Mouse (Mus musculus): ENCODE results near the gene Sfxn5.

The Sfxn5 gene

GRCm38 (mm10) chr6:85232836-85233623 lies 100.2 kb downstream of the Sfxn5 start:
- DNase-seq (ENCODE audit: extremely low spot score, low spot score), result no peak

- no peak for DNase-seq (ENCODE audit: extremely low spot score, low spot score)
These were observed 101.2 kb downstream of the Sfxn5 start for GRCm38 (mm10) chr6:85232045-85232444.

DNA sequence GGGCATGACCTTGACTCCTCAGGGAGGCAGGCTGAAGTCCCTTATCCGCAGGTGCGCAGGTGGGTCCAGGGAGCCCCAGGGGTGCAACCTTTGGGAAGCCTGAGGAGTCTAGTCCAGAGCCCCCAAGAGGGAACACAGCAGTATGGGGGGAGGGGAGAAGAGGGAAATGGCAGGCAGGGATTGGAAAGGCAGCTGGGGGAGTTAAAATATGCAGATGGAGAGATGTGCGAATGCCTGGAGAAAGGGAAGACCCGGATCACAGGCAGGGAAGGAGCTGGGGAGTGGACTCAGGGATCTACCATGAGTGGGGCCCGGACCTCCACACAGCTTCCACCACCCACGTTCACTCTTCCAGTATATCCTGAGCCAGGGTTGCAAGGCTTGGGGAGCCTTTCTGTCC lies 101.8 kb downstream of the Sfxn5 start:
- no peak for DNase-seq (ENCODE audit: extremely low spot score, low spot score)

DNA sequence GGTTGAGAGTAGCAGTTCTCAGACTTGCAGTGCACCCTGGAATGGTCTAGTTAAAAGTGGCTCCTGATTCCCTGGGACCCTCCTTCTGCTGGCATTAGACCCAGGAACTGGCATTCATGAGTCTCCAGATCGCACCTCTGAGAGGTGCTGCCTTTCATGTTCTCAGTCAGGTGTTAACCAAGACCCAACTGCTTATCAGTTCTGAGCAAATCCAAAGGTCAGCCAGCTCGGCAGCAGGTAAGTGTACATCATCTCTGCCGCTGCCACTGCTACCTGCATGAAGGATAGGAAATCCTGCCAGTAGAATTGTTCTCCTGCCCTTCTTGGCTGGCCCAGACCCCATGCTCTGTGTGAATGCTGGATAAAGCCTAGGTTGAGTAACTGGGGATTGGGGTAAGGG lies 102.5 kb downstream of the Sfxn5 start:
- no peak for DNase-seq (ENCODE audit: extremely low spot score, low spot score)

DNA sequence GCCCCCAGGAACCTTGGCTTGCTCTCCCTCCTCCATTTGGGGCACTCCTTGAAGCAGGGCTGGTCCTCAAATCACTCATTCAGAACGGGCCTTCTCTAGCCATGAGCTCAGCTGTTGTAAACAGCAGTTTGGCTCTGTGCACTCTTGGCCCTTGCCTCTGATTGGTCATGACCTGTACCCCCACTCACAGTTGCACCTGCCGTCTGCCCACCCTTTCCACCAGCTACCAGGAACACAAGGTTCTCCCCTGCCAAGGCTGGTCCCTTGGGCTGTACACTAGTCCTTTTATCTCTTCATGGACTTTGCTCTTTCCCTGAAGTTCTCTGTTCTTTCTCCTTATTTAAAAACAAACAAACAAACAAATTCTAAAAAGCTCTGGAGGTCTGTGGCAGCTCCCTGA lies 105.7 kb downstream of the Sfxn5 start:
- DNase-seq (ENCODE audit: extremely low spot score, low spot score), result no peak

- DNase-seq (ENCODE audit: extremely low spot score, low spot score), result no peak
These were observed 106.7 kb downstream of the Sfxn5 start for GRCm38 (mm10) chr6:85226570-85226969.

- no peak for DNase-seq (ENCODE audit: extremely low spot score, low spot score)
These were observed 108.8 kb downstream of the Sfxn5 start for GRCm38 (mm10) chr6:85224442-85224891.

GRCm38 (mm10) chr6:85223498-85224150 lies 109.6 kb downstream of the Sfxn5 start:
- peak; percentile 41 for DNase-seq (ENCODE audit: extremely low spot score, low spot score)

GRCm38 (mm10) chr6:85222551-85222950 lies 110.7 kb downstream of the Sfxn5 start:
- DNase-seq (ENCODE audit: extremely low spot score, low spot score), result no peak

DNA sequence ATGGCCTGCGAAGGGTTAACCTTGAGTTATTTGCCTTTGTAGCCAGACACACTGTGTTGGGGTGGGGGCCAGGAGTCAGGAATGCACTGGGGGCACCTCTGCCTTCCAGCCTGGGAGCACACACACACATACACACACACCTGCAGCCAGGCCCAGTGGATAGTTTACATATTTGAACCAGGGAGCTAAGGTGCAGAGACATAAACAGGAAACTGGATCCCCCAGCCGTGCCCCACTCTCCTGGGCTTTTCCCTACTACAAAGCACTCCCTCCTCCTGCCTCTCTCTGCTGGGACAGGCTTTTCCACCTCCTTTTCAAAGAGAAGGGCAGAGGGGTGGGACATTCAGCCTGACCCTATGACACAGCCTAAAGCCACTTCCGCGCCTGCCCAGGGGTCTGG lies 112.3 kb downstream of the Sfxn5 start:
- DNase-seq (ENCODE audit: extremely low spot score, low spot score), result no peak

DNA sequence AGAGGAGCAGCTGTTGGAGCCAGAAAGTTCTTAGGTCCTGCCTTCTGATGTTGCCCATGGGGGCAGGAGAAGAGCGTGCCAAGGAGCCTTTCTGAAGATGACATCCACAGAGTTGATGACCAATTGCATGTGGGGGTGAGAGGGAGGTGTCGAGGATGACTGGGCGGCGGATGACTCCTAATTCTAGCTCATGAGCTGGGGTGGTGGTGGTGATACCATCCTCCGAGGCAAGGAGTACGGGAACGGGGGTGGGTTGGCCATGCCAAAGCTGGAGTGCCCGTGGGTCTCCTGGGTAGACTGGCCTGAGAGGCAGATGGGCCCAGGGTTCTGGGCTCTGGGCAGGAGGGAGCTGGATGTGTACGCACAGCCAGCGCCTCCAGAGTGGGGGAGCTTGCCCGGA lies 113.5 kb downstream of the Sfxn5 start:
- DNase-seq (ENCODE audit: extremely low spot score, low spot score), result no peak

GRCm38 (mm10) chr6:85218684-85219445 lies 114.4 kb downstream of the Sfxn5 start:
- no peak for DNase-seq (ENCODE audit: extremely low spot score, low spot score)

GRCm38 (mm10) chr6:85218251-85218650 lies 115.0 kb downstream of the Sfxn5 start:
- DNase-seq (ENCODE audit: extremely low spot score, low spot score), result no peak

DNA sequence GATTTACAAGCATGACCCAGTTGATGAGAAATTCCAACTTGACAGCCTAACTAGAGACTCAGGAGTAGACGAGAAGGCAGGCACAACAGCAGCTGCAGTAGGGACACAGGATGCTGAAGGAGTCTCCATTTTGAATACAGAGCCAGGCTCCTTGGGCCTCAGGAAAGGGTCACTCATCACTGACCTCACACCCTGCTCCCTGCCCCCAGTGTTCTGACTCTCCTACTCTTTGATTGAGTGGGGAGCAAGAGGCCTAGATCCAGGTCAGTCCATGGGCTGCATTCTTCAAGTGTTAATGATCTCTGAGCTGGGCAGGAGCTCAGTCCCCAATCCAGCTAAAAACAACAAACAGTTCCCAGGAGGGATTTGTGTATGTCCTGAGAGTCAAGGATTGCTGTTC lies 122.5 kb downstream of the Sfxn5 start:
- DNase-seq (ENCODE audit: extremely low spot score, low spot score), result no peak

DNA sequence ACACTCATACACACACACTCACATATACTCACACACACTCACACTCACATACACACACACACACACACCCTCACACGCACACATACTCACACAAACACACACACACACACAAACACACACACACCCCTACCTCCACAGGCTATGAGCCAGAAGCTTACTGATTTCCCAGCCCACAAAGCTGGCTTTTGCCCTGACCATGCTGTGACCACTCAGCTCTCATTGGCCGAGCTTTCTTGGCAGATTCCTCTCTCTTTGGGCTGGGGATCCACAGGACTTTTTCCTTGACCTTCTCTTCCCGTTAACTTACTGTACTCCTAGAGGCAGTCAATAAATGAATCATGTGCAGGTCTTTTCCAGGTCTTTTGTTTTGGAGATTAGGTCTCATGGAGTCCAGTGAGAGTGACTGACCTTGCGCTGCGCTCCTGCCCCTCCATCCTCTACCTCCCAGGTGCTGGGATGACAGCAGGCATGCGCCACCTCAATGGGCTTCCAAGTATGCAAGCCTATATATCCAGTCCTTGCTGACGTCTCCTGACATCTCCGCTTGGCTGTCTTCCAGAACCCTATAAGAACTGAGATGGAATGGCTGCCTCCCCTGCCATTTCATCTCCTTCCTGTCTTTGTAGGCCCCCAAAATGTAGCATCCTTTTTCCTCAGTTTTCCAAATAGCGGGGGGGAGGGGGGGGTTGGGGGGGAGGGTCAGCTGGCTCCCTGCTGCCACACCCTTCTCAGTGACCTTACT lies 123.8 kb downstream of the Sfxn5 start:
- no peak for DNase-seq (ENCODE audit: extremely low spot score, low spot score)

- DNase-seq (ENCODE audit: extremely low spot score, low spot score), result no peak
These were observed 125.9 kb downstream of the Sfxn5 start for GRCm38 (mm10) chr6:85207345-85207744.

DNA sequence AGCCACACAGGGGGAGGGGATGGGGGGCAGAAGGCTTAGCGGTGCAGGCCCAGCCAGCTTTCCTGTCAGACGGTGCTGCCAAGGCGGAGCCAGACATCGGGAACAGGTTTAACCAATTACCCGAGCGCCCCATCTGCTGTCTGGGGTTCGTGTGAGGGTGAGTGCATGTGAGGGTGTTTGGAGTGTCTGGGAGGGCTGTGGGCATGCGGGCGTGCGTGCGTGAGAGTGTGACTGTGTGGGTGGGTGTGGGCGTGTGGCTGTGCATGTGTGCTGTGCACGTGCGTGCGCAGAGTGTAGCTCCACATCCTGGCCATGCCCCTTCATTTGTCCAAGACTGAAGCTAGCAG lies 126.3 kb downstream of the Sfxn5 start:
- DNase-seq (ENCODE audit: extremely low spot score, low spot score), result no peak

DNA sequence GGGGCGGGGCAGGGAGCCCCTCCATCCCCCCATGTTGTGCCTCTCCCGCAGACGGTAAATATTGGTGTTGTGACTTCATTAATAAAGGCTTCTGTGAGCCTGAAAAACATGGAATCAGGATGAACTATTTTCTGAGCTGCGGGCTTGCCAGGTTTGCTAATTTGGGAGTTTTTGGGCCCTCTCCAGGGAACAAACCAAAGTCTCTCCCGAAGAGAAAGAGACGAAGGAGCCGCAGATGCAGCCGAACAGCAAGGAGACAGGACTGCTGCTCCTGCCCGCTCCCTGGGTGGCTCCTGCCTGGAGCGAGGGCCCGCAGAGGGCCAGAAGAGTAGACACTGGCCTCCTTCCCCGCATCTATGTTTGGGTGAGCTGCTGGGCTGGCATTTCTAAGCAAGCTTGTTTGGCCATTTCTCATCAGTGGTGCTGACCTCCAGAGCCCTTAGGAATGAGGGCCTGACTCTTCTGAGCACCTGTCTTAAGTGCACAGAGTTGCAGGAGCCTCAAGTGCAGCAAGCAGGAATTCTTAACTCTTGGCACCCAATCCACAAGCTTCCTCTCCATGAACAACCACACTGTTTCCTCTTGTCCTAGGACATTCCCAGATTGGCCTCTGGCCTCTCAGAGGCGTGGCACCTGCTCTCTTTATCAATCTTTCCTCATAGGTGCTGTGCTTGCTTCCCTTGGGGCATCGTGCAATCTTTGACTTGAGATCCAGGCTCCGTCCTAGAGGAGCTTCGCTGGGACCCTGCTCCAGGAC lies 126.9 kb downstream of the Sfxn5 start:
- DNase-seq (ENCODE audit: extremely low spot score, low spot score), result no peak

DNA sequence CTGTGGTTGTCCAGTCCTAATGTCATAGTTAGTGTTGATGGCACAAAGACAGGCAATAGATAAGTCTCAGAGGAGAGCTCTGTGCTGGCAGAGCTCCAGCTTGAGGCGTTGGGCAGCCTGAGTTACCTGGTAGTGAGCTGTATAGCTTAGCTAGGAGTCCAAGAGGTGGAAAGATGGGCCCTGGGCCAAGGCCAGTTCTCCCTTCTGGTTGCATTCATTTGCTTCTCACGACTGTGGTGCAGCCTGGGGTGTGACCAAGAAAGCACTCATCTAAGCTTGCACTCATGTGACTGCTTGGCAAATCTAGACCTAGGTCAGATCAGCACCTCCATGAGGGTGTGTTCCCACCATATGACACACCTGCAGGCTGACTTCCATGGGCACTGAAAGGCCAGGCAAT lies 135.3 kb downstream of the Sfxn5 start:
- no peak for DNase-seq (ENCODE audit: extremely low spot score, low spot score)

DNA sequence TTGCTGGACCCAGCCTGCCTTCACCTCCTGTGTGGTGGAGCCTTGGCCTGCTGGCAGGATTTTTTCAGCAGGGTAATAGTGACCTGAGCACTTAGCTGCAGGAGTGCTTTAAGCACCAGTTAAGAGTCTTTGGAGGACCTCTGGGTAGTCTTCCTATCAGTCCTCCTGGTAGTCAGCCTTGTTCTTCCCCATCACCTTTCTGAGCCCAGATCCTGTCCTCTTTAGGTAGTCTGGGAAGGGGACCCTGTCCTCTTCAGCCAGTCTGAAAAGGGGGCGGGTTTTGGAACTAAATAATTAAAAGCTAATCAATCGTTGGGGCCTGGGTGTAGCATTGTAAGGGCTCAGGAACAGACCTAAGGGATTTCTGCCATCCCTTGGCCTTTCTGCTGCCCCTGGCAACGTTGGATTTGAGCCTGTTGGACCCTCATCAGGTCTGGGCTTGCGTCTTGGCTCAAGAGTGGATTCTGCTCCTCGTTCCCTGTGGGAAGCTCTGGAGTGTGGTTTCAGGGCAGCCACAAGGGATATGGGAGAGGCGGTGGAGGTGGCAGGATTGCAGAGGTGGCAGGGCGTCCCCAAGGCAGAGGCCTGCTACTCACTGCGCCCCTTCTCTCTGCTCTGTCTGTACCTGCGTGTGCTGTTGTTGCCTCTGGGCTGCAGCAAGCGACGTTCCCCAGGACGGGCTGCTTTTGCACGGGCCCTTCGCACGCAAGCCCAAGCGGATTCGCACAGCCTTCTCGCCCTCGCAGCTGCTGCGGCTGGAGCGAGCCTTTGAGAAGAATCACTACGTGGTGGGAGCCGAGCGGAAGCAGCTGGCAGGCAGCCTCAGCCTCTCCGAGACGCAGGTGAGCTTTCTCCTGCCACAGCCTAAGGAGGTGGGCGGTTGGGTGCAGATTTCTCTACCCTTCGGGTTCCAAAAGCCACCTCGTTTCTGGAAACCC lies 139.6 kb downstream of the Sfxn5 start:
- peak; percentile 38 for DNase-seq (ENCODE audit: extremely low spot score, low spot score)
